Mouse (Mus musculus) c-Kit-positive CD71-positive TER-119-positive erythroid progenitor cells, embryonic 14.5 days (primary cell): ENCODE results near the gene Adcy10.

ENCODE experiments used
- DNase-seq: peaks from one replicate; pipeline ENCODE4 v3.0.0-alpha.2; 2013; ENCODE audit warnings: low spot score

Adcy10 gene

DNA sequence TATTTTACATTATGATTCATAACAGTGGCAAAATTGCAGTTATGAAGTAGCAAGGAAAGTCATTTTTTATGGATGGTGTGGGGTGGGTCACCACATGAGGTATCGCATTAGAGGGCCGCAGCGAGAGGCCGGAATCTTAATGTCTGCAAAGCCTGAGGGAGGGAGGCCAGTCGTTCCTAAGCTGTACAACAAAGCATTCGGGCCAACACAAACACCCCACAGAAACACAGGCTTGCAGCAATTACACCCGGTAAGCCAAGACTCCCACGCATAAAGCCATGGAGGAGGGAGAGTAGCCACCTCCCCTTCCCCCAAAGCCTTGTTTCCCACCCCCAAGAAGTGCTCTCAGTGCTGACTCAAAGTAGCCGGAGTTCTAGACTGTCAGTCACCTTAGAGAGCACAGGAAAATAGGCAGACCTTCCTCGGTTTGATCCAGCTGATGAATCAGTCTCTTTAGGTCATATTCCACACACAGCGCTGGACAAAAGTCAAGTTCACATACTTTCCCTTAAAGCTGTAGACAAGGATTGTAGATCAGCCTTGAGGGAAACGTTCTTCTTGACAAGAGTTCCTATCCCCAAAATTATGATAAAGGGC lies 51.2 kb downstream of the Adcy10 start:
- DNase-seq: no peak

DNA sequence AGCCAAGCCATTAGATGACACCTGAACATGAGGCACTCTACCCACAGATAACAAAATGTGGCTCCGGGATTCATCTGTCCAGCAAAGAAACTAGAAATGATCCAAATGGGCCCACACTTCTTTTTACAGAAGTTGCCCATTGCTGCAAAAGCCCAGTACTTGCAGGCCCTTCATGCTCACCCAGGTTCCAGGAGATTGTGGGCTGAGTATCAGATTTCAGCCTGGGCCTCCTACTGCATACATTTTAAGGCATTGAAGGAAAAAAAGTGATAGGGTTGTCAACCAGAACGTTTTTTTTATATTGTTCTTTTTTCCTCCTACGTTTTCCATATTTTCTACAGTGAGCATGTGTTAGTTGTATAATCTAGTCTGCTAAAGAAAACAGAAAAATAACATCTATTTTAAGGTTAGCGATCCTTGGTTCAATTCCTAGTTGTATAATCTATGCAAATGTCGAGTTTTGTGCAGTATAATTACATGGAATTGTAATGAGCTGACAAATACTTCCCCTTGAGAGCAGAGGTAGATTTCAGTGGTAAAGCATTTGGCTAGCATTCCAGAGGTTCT lies 52.3 kb downstream of the Adcy10 start:
- no peak for DNase-seq

DNA sequence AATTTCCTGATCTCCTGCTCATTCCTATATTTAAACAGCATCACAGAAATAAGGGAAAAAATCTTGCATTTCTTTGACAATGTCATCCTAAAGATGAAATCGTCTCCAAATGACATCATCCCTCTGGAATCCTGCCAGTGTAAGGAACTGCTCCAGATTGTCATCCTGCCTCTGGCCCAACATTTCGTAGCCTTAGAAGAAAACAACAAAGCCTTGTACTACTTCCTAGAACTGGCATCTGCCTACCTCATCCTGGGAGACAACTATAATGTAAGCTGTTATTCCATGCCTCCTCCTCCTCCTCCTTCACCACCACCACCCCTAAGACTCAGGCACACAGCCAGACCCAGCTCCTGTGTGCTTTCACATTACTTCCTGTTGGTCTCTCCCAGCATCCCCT lies 71.7 kb downstream of the Adcy10 start:
- DNase-seq: no peak

DNA sequence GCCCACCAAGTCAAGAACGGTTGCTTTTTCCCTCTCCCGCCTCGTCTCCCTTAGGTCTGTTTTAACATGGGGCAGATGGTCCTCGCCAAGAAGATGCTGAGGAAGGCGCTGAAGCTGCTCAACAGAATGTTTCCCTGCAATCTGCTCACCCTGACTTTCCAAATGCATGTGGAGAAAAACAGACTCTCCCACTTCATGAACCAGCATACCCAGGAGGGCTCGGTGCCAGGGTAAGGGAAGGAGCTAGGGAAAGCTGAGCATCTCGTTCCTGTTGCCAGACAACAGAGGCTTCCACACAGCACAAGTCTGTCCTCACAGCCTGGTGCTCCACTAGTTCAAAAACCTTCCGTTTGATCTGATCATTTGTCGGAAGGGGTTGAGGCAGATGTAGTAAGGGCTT lies 74.1 kb downstream of the Adcy10 start:
- DNase-seq: no peak

DNA sequence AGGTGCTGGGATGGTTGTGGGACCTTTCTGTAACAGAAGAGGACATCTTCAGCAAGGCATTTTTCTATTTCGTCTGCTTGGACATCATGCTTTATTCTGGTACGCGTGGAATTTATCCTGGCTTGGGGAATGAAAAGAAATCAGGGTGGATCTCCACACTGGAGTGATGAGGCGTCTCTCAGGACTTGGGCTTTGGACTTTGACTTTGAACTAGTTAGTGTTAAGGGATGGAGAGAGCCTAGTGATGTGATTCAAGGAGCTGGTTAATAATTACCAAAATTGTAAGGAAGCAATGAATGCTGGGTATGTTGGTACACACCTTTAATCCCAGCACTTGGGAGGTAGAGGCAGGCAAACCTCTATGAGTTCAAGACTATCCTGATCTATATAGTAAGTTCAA lies 80.3 kb downstream of the Adcy10 start:
- DNase-seq: no peak

DNA sequence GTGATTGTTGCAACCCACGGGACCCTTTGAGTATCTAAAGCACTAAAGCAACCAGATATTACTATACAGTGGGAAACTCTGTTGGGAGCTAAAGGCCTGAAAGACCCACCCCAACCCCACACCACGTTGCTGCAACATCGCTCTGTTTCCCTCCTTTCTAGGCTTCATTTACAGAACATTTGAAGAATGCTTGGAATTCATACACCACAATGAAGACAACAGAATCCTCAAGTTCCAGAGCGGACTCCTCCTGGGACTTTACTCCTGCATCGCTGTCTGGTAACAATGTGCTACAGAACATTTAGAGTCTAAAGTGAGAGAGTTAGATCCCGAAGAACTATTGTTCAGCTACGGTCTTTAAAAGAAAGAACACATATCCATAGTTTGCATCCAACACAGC lies 82.5 kb downstream of the Adcy10 start:
- DNase-seq: no peak

DNA sequence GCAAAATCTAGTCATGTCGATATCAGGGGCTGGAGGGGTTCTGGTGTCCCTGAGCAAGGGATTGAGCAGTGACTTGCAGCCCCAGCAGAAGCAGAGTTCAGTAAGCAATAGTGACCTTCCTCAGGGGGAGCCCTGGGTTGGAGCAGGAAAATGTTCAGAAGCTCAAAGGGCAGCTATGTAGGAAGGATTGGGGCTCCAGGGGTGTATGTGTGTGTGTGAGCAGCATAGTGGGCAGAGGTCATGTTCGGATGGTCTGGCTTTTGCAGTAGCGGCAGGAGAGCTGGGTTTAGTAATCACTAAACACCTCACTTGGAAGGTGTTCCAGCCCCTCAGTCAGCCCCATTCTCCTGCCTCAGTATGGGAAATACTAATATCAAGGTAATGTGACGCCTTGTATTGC lies 91.0 kb downstream of the Adcy10 start:
- no peak for DNase-seq

DNA sequence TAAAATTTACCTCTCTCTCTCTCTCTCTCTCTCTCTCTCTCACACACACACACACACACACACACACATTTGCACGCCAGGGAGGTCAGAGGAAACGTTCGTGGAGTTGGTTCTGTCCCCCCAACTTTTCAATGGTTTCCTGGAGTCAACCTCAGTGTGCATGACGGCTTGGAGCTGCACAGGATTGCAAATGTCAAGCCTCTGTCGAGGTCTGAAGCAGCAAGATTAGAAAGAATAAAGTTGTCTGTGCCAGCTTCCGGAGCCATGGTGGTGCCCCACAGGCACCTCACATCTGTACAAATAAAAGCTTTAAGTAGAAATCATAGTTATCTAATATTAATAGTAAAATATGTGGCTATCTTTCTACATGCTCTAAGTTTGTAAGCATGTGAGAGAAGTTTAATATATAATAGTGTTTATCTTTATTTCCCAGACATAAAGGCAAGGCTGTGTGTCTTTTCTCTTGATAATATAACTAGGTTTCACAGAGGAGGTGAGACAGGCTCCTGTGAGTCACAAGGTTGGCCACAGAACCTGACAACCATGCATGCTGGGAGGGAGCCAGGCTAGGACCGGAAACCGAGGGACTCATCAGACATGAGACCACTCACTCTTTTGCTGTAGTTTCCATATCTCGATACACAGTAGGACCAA lies 91.6 kb downstream of the Adcy10 start:
- no peak for DNase-seq

DNA sequence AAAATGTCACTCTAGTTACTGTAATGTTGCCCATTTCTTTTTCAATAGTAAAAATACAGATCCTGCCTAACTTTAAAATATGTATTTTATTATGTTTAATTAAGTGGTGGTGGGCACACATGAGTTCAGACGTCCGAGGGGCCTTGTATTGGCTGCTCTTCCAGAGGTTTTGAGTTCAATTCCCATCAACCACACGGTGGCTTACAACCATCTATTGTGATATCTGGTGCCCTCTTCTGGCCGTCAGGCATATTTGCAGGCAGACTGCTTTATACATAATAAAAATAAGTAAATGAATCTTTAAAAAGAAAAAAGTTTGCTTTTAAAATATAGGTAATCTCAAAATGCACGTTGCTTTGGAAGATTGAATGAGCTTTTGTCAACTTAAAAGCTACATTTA lies 94.3 kb downstream of the Adcy10 start:
- peak; percentile 37 for DNase-seq

DNA sequence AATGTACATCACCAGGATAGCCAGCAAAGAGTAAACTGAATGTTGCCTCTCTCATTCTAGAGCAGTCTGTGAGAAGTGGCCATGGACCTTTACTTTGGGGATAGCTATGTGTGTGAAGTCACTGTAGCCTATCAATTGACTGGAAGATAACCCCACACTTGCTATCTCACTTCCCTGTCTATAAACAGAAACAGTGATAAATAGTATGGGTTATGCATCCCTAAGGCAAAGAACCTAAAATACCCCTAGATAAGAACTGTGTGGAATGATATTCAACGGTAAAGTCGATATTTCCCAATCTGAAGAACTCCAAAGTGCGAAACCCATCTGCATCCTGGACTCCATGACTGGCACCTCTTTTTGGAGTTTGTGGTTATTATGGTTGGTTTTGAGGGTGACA lies 96.3 kb downstream of the Adcy10 start:
- DNase-seq: no peak

DNA sequence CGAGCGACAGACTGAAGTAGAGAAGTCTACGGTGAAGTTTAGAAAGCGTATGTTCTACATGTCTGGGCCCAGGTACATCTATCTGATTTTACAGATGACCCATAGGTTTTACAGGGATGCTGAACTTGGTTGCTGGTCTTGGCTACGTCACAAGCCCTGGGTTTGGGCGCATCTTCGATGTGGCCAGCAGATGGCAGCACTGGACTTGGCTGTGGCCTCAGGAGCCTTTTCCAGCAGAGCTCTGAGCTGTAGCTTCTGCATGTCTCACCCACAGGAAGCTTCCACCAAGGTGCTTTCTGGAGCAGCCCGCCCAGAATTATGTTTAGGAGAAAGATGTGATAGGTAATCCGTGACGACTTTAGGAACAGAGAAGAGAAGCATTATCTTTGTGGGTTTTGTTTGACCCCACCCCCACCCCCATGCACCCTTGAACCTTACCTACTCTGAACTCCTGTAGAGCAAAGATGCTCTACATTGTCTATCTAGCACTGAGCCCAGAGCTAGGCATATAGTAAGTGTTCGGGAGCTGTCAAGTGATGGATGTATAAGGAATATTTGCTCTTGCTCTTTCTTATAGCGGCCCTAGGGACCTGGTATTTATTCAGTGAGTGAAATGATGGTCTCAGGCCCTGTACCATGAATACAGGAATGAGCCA lies 98.7 kb downstream of the Adcy10 start:
- peak; percentile 75 for DNase-seq

DNA sequence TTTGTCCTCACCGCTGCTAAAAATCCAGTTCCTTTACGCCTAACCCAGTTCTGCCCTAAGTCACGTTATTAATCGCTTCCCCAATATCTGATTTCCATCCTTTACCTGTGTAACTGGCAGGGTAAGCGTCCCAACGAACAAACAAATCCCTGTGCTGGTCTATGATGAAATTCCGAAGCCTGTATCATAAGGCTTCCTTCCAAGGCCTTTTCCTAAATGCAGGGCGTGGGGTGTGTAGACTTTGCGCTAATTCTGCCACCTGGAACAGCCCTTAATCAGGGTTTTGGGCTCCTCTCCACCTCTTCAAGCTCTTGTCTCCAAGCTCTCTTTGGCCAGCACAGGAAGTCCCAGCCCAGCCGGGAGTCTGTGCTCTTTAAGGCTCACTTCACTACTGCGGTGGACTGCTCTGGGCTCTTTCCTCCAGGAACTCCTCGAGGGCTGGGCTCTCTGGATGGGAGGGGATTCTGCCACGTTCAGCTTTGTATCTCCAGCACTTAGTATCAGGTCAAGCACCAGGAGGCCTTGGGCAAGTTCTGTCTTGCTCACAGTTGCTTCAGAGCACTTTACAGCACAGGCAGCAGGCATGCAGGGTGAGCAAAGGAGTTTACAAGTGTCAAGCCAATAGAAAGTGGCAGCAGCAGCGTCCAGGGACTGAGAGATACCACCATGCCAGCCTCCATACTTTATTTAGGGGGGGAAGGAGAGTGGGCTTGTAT lies 100.6 kb downstream of the Adcy10 start:
- DNase-seq: no peak

DNA sequence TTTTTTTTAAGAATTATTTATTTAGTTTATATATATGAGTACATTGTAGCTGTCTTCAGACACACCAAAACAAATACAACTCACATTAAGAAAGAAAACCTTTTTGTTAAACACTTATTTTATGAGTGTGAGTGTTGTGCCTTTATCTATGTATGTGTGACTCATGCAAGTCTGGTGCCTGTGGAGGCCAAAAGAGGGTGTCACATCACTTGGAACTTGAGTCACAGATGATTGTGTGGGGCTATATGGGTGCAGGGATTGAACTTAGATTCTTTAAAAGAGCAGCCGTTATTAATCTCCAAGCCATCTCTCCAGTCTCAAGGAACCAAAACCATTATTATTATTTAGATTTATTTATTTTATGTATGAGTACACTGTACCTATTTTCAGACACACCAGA lies 101.4 kb downstream of the Adcy10 start:
- DNase-seq: no peak

DNA sequence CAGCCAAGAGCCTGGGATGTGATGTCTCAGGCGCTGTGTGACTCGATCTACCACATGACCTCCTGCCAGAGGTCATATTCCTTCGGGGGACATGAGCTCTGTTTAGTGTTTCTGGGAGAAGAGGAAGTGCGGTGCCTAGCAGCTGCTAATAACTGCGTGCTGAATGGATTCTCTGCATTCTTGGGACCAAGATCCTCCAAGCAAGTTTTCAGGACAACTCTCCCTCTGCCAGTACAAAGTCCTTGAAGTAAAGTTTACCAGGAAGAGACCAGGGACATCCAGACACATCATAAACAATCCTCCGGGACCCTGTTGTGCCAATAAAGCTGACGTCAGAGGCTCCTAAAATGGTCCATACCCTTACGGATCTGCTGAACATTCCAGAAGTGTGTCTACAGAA lies 102.9 kb downstream of the Adcy10 start:
- DNase-seq: no peak

DNA sequence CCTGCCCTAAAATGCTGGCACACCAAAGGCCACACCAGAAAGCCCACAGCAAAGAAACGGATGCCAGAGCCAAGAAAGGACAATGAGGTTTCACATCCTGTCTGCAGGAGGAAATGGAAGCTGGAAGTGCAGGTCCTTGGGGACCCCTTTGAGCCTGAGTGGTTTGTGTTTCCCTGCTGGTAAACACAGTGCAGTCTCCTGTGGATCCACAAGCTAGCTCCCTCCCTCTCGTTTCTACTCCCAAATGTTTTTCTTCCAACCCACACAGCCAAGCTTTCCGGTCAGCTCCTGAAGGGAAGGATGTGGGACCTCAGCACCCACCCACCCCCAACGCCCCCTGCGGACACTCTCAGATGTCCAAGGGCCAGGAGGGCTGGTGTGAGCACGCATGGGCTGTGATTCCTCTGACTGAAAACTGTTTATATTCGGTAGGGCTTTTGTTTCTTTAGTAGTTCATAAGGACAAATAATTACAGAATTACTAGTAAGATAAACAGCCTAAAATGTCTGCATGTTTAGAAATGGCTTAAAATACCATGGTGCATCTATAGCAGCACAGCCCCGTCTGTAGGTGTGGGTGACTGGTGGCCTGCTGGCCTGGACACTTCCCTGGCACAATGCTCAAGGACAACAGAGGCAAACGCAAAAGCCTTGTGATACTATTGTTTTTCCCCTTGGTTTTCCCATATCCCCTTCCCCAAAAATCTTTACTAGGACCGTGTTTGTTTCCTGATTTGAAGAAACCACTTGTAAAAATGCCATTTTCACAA lies 104.5 kb downstream of the Adcy10 start:
- DNase-seq: no peak

DNA sequence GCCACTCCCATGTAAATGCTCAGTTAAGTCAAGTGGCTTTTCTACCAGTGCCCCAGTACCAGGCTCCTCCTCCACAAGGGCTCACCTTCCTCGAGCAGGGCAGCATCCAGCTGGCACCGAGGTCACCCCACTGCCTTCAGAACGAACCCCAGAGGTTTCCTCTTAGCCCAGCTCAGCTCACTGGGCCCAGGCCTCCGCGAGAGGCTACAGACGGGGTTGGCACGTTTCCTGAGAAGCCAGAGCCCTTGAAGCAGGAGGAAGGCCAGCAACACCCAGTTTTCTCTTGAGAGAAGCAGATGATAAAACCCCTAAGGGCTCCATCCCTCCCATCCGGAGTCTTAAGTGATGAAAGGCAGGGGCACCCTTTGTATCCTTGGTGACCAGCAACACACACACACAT lies 105.8 kb downstream of the Adcy10 start:
- no peak for DNase-seq

DNA sequence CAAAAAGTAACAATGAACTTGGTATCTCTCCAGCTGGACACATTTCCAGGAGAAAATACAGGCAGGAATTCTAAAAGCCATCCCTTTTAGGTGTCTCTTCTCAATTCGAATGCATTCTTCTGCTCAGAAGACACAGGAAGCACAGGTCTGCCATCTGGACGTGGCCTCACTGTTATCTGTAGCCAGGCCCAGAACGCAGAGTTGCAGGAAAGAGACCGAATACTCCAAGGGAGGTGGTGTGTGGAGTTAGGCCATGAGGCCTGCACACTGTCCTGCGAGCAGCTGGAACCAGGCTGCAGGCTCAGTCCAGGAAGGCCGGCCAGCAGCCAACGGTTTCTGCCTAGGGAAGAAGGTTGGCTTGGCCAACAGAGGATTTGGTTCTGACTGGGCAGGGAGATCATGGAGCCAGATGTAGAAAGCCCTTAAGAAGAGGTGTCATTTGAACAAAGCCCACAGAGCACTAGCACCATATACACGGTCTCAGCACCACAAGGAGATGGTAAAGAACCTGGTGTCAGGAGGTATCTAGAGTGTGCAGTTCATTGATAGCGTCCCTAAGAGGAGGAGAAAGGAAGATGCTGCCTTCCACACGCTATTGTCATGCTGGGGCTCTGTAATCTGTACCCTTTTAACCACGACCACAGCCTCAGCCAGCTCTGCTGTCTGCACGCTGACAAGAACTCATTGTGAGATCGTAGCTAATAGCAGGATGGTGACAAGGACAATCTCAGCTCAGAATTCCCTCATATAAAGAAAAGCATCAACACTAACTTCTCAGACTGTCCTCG lies 107.5 kb downstream of the Adcy10 start:
- DNase-seq: no peak

DNA sequence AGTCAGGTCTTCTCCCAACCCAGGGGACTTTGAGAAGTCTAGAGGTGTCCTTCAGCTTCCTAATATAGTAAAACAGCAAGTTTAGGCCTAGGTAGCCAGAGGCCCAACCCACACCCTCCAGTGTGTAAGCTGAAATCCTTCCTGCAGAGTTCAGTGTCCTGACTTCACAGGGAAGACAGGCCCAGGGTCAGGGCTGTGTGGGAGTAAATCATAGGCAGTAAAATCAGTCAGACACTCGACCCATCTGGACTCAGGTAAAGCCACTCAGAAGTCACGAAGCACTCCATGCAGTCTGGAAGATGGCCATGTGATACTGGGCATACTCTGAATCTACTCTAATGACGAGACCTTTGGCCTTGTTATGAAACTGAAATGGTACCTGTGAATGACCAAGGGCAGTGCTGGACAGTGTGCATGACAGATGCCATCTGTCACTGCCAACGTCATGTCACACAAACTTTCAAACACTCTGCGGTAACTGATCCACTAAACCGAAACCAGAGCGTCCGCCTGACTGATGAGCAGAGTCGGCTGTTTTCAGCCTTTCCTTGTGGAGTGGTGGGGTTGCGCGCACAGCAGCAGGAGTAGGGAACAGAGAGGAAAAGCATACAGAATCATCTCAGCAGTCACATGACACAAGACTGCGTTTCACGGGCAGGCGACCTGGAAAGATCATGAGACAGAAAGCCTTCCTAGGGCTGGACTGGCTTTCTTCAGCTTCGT lies 109.9 kb downstream of the Adcy10 start:
- no peak for DNase-seq

DNA sequence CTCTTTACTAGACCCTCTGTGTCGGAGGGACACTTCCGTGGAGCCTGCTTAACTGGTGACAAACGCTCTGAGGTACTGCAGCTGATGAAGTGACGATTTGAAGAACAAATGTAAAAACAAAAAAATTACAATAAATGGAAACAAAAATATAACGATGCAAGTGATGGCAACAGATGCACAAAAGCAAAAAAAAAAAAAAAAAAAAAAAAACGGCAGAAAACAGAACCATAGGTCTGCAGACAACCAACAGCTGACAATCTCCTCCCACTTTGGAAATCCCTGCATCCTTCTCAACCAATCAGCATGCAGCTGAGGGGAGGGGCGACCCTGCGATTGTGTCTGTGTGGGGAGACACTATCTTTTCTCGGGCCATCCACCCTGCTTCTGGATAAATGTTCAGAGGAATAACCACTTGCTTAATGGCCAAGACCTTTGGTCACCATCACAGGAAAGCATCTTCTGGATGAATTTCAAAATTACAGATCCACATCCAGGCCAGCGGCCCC lies 116.8 kb downstream of the Adcy10 start:
- no peak for DNase-seq

DNA sequence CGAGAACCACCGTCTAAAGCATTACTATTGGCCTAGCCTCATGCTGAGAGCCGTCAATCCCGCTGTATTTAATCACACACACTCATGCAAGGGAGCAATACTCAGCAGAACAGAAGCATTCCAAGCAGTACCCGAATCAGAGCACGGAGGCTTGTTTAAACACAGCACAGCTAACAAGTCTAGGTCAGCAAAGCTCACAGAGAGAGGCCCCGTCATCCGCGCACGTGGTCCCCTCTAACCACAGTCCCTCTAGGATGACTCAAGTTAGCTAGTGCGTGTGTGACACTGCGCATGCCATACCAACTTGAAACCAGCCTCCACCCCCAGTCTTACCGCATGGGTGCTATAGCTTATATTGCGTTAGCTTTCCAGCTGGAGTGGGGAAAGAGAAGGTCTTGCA lies 118.2 kb downstream of the Adcy10 start:
- DNase-seq: no peak
